Mouse (Mus musculus) forebrain, embryonic 12.5 days (tissue): ENCODE results near the gene Lpin2. TPM values are rescaled to one million over a fixed set of nuclear protein-coding genes. Genes with fewer than 3 reads are reported as not detected.

Experiments used
- ATAC-seq: fragments of 200-750 bp; cut with Nextera tagmentation; 2 replicates; pipeline ENCODE4 v1.8.0; 2017; ENCODE audit warnings: moderate TSS enrichment; ENCODE audit not compliant: low FRiP score
- H3K27ac ChIP-seq: fragments of 300-500 bp; sonication (generic); 2 replicates; pipeline ENCODE4 v1.5.1; 2016; ENCODE audit warnings: mild to moderate bottlenecking
- H3K27me3 ChIP-seq: fragments of 300-500 bp; sonication (generic); 2 replicates; pipeline ENCODE4 v1.6.1; 2016; ENCODE audit warnings: mild to moderate bottlenecking
- H3K36me3 ChIP-seq: fragments of 300-500 bp; sonication (generic); replicated peaks from 2 replicates; pipeline ENCODE4 v1.6.1; 2016; ENCODE audit warnings: mild to moderate bottlenecking
- H3K4me1 ChIP-seq: fragments of 300-500 bp; sonication (generic); 2 replicates; pipeline ENCODE4 v1.6.1; 2016
- H3K4me2 ChIP-seq: fragments of 300-500 bp; sonication (generic); 2 replicates; pipeline ENCODE4 v1.6.1; 2016; ENCODE audit warnings: mild to moderate bottlenecking, moderate library complexity
- H3K4me3 ChIP-seq: fragments of 300-500 bp; sonication (generic); replicated peaks from 2 replicates; pipeline ENCODE4 v1.5.1; 2016; ENCODE audit warnings: mild to moderate bottlenecking
- H3K9ac ChIP-seq: fragments of 300-500 bp; sonication (generic); 2 replicates; pipeline ENCODE4 v1.6.1; 2016; ENCODE audit warnings: mild to moderate bottlenecking
- H3K9me3 ChIP-seq: fragments of 300-500 bp; sonication (generic); 2 replicates; pipeline ENCODE4 v1.6.1; 2016
- WGBS: fragments of 180-500 bp; shearing (Covaris S2); methylation state at CpG from one replicate; pipeline ENCODE4 v1.1.7; 2016; 5-methylcytosine and 5-hydroxymethylcytosine counted together
- polyA plus RNA-seq: library from polyadenylated mRNA; unstranded; fragments of >200 nt; fragmentation: Nextera tagmentation; extraction: Ambion mirVana; gene quantifications from 2 replicates; pipeline ENCODE4 v1.2.1, GENCODE M21; 2016

Lpin2 gene
- polyA plus RNA-seq, 1 experiment from 2014 or later, result 45.3 TPM

DNA sequence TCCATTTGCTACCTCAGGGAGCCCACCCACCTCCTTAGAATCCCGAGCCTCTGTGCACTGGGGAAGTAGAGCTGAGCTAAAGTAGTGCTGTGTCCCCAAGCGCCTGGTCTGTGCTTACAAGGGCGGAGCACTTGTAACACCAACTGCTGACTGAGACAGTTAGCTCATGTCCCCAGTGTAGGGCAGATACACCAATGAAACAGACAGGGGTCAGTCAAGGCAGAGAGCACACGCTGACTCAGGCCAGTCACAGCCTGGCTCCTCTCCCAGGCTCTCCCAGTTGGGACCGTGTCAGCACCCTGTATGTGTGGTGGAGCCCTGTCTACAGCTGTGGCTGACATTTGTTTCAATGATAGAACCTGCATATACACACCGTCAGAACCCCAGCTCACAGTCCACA, 103.6 kb downstream of the Lpin2 start:
- Histone ChIP-seq H3K36me3 (no peaks in the 10 kb centered on the region), H3K27me3 (no peaks in the 10 kb centered on the region), H3K4me1 (0 out of 2 replicates have a peak, but pooled peaks cover 3% of the 10 kb centered on the region), H3K4me3 (no peak overlapping the region), H3K27ac (no peak overlapping the region), H3K9me3 (no peaks in the 10 kb centered on the region), H3K9ac (no peak overlapping the region), H3K4me2 (no peak overlapping the region)
- ATAC-seq, result no peak
- WGBS, result 80% methylated on average over 6 of the region's 6 CpGs

DNA sequence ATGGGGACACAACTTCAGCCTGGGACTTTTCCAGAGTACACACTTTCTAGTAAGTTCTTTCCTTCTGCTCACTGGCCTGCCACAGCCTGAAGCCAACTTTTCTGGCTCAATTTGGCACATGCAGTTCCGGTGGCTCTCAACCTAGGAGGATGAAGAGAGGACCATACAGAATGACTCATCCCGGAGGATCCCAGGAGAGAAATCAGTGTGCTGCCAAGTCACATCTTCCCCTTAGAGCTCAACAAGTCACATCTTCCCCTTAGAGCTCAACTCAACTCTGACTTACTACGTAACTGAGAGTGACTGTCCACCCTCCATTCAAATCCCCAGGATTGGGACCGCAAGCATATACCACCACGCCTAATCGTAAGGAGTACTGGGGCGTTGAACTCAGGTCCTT, 105.2 kb downstream of the Lpin2 start:
- 94% methylated on average over 7 of the region's 7 CpGs for whole genome bisulfite sequencing
- H3K9ac ChIP-seq, result no peak overlapping the region
- H3K27ac ChIP-seq, result no peak overlapping the region
- H3K4me2 ChIP-seq, result no peak overlapping the region
- H3K4me1 ChIP-seq, result 0 out of 2 replicates have a peak, but pooled peaks cover 3% of the 10 kb centered on the region
- H3K9me3 ChIP-seq, result no peaks in the 10 kb centered on the region
- no peak for ATAC-seq
- no peaks in the 10 kb centered on the region for H3K36me3 ChIP-seq
- no peak overlapping the region for H3K4me3 ChIP-seq
- H3K27me3 ChIP-seq, result no peaks in the 10 kb centered on the region

- ATAC-seq, result no peak
- no peak overlapping the region for H3K4me2 ChIP-seq
- whole genome bisulfite sequencing, result 93% methylated on average over 11 of the region's 11 CpGs
Measured at GRCm38 (mm10) chr17:71288145-71288758, 105.9 kb downstream of the Lpin2 start.

DNA sequence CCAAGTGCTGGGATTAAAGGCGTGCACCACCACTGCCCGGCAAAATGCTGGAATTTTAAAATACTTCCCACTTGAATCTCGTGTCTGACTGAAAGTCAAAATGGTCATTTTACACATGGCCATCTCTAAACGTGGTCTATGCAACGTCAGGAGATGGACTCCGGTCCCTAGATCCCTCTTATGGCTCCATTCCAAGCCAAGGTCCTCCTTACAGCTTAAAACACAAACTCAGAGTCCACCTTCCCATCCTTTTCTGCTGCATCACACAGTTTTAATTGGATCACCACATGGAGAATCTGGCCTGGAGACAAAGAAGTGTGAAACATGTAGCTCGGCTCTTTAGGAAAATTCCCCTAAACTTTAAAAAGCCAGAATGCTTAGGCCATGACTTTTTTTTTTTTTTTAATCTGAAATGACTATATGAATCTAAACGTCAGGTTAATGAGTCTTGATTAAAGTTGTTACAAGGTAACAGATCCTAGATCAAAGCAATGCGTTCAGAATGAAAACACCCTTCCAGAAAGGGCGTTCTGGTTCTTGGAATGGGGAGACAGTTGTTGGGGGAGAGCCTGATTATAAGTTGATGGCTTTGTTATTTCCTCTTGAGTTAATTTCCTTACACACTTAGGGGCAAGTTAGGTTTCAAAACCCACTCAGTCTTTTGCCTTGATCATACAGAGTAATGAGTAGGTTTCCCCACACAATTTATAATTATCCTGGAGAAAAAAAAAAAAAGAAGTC, 106.6 kb downstream of the Lpin2 start:
- WGBS, result 84% methylated on average over 10 of the region's 10 CpGs
- H3K4me2 ChIP-seq, result no peak overlapping the region
- ATAC-seq, result no peak
- H3K4me1 ChIP-seq, result 0 out of 2 replicates have a peak, but pooled peaks cover 3% of the 10 kb centered on the region
- no peak overlapping the region for H3K27ac ChIP-seq
- no peaks in the 10 kb centered on the region for H3K27me3 ChIP-seq
- H3K9me3 ChIP-seq, result no peaks in the 10 kb centered on the region
- no peak overlapping the region for H3K9ac ChIP-seq
- H3K4me3 ChIP-seq, result no peak overlapping the region
- no peaks in the 10 kb centered on the region for H3K36me3 ChIP-seq

More at GRCm38 (mm10) chr17:71288145-71288758, 105.9 kb downstream of the Lpin2 start:
- no peak overlapping the region for H3K9ac ChIP-seq
- 0 out of 2 replicates have a peak, but pooled peaks cover 3% of the 10 kb centered on the region for H3K4me1 ChIP-seq
- no peaks in the 10 kb centered on the region for H3K36me3 ChIP-seq
- H3K27me3 ChIP-seq, result no peaks in the 10 kb centered on the region
- H3K4me3 ChIP-seq, result no peak overlapping the region
- H3K27ac ChIP-seq, result no peak overlapping the region
- no peaks in the 10 kb centered on the region for H3K9me3 ChIP-seq

DNA sequence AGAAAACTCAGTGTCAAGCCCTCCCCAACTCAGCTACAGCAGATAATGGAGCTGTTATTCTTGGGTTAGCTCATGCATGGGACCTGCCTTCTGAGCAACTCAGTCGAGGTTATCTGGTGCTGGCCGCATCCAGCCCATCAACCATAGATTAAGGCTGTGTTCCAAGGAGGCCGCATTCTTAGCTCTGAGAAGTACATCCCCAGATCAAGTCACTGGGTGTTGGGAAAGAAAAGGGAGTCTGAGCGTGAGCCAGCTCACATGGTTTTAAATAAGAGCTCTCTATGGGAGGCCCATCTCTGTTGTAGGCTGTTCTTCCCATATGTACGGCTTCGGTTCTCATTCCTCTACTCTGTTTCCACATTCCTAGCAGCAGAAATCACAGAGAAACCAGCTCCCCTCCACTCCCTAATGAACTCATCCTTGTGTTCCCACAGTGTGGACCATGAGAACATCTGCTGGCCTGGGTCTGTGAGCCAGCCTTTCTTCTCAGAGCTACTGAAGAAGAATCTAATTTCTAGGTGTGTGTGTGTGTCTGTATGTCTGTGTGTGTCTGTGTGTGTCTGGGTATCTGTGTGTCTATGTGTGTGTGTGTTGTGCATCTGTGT, 107.3 kb downstream of the Lpin2 start:
- Histone ChIP-seq H3K4me3 (no peak overlapping the region), H3K4me1 (0 out of 2 replicates have a peak, but pooled peaks cover 3% of the 10 kb centered on the region), H3K27ac (no peak overlapping the region), H3K9ac (no peak overlapping the region), H3K9me3 (no peaks in the 10 kb centered on the region), H3K36me3 (no peaks in the 10 kb centered on the region), H3K4me2 (no peak overlapping the region), H3K27me3 (no peaks in the 10 kb centered on the region)
- WGBS, result 73% methylated on average over 6 of the region's 6 CpGs
- ATAC-seq, result no peak

- 82% methylated on average over 7 of the region's 7 CpGs for WGBS
- no peaks in the 10 kb centered on the region for H3K36me3 ChIP-seq
- H3K4me1 ChIP-seq, result 0 out of 2 replicates have a peak, but pooled peaks cover 3% of the 10 kb centered on the region
- H3K9me3 ChIP-seq, result no peaks in the 10 kb centered on the region
- H3K4me3 ChIP-seq, result no peak overlapping the region
- ATAC-seq, result no peak
- H3K9ac ChIP-seq, result no peak overlapping the region
- no peak overlapping the region for H3K27ac ChIP-seq
- H3K27me3 ChIP-seq, result no peaks in the 10 kb centered on the region
- H3K4me2 ChIP-seq, result no peak overlapping the region
Measured at GRCm38 (mm10) chr17:71290486-71291410, 108.4 kb downstream of the Lpin2 start.

GRCm38 (mm10) chr17:71291897-71292420, 109.6 kb downstream of the Lpin2 start:
- Histone ChIP-seq H3K27me3 (no peaks in the 10 kb centered on the region), H3K36me3 (no peaks in the 10 kb centered on the region), H3K9me3 (no peaks in the 10 kb centered on the region), H3K4me1 (0 out of 2 replicates have a peak, but pooled peaks cover 3% of the 10 kb centered on the region), H3K9ac (no peak overlapping the region), H3K4me2 (no peak overlapping the region), H3K27ac (no peak overlapping the region), H3K4me3 (no peak overlapping the region)
- no peak for ATAC-seq
- 90% methylated on average over 6 of the region's 6 CpGs for WGBS

GRCm38 (mm10) chr17:71292897-71293296, 110.5 kb downstream of the Lpin2 start:
- H3K9ac ChIP-seq, result no peak overlapping the region
- no peaks in the 10 kb centered on the region for H3K36me3 ChIP-seq
- WGBS, result 90% methylated on average over 4 of the region's 4 CpGs
- no peaks in the 10 kb centered on the region for H3K27me3 ChIP-seq
- no peak overlapping the region for H3K4me2 ChIP-seq
- H3K4me1 ChIP-seq, result 0 out of 2 replicates have a peak, but pooled peaks cover 3% of the 10 kb centered on the region
- H3K27ac ChIP-seq, result no peak overlapping the region
- ATAC-seq, result no peak
- H3K4me3 ChIP-seq, result no peak overlapping the region
- H3K9me3 ChIP-seq, result no peaks in the 10 kb centered on the region

- no peak for ATAC-seq
- no peak overlapping the region for H3K4me3 ChIP-seq
- H3K36me3 ChIP-seq, result no peaks in the 10 kb centered on the region
- H3K9ac ChIP-seq, result no peak overlapping the region
- no peaks in the 10 kb centered on the region for H3K27me3 ChIP-seq
- 0 out of 2 replicates have a peak, but pooled peaks cover 1% of the 10 kb centered on the region for H3K4me1 ChIP-seq
- H3K4me2 ChIP-seq, result no peak overlapping the region
- no peak overlapping the region for H3K27ac ChIP-seq
- no peaks in the 10 kb centered on the region for H3K9me3 ChIP-seq
- WGBS, result 91% methylated on average over 3 of the region's 3 CpGs
Measured at GRCm38 (mm10) chr17:71294570-71294969, 112.2 kb downstream of the Lpin2 start.
